Mouse (Mus musculus) adrenal gland, postnatal 4 days (tissue): ENCODE data around the gene Gdf9. TPM values are rescaled to one million over a fixed set of nuclear protein-coding genes. Genes with fewer than 3 reads are reported as not detected.

Experiments
- DNase-seq, 2 experiments: peaks; one replicate each; pipeline ENCODE4 v3.0.0; 2021 to 2022; ENCODE audit warnings: low spot score in 2 of 2, mixed read lengths in 2 of 2
- total RNA-seq, 2 experiments: library from RNA; stranded (reverse); gene quantifications; 2 replicates each; pipeline ENCODE4 v1.2.3; 2021

Gdf9 gene
- total RNA-seq, 2 experiments from 2014 or later: 0.85 to 1.1 TPM

DNA sequence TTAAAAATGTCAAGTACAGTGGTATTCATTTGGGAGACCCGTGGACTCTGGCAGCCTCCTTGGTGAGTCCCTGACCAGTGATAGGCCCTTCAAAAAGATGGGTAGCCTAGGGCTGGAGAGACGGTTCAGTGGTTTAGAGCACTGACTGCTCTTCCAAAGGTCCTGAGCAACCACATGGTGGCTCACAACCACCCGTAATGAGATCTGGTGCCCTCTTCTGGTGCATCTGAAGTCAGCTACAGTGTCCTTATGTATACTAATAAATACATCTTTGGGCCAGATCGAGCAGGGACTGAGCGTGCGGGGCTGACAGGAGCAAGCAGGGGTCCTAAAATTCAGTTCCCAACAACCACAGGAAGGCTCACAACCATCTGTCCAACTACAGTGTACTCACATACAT, 13.0 kb downstream of the Gdf9 start:
- DNase-seq: no peak

- DNase-seq: no peak
These were observed 14.7 kb downstream of the Gdf9 start for GRCm38 (mm10) chr11:53445562-53445961.

- DNase-seq: no peak
These were observed 15.4 kb downstream of the Gdf9 start for GRCm38 (mm10) chr11:53446183-53446582.

GRCm38 (mm10) chr11:53447996-53448395, 17.2 kb downstream of the Gdf9 start:
- DNase-seq: no peak

GRCm38 (mm10) chr11:53448529-53448928, 17.7 kb downstream of the Gdf9 start:
- DNase-seq: no peak

- no peak for DNase-seq
These were observed 19.4 kb downstream of the Gdf9 start for GRCm38 (mm10) chr11:53450070-53450705.

- no peak for DNase-seq
These were observed 20.5 kb downstream of the Gdf9 start for GRCm38 (mm10) chr11:53451361-53451760.

GRCm38 (mm10) chr11:53452396-53452795, 21.6 kb downstream of the Gdf9 start:
- DNase-seq: no peak

DNA sequence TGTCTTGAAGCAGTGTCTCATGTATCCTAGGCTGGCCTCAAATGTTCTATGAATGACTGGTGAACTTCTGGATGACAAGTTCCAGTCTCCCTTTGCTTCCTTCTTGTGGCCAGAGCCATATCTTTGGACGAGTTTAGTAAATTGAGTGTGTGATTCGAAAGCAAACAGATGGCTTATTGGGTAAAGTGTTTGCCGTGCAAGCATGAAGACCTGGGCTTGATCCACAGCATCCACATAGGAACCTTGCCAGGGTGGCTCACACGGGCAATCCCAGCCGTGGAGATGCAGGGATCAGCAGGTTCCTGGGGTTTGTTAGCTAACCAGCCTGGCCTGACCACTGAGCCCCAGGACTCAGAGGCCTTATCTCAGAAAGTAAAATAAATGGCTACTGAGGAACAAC, 22.2 kb downstream of the Gdf9 start:
- DNase-seq: no peak

DNA sequence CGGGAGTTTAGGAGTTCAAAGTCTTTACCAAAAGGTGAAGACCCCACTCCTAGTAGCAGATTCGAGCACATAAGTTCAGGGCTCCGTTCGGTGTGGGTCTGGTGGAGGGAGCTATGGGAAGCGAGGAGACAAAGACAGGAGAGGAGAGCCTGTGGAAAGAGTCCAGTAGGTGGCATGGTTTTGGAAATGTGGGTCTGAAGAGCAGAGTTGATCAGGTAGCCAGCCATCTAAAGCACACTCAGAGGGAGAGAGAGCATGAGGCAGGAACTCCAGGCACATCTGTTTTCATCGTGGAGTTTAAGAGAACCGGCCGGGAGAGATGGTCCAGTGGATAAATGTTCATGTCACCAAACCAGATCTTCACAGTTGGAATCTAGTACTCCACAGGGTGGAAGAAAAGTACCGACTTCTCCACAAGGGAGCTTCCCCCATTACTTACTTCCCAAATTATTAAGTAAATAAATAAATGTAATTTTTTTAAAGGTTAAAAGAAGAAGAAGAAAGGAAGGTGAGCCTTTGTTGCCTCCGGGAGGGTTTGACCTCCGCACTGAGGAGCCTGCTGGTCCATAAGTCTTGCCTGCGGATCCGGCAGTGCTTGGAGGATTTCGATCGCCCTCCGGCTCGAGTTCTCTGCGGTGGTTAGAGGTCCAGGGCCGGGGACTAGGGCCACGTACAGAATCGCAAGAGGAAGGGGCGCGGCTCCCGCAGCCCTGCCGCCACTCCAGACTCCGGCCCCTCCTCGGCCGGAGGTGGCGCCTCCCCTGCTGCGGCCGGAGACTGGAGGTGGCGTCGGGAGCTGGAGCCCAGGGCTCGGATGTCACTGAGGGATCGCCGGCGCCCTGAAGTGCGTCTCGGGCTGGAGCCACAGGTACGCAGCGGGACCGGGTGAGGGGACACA, 25.9 kb downstream of the Gdf9 start, which contains the start of the genes Gm10447 and Shroom1:
Gm10447 (minus strand) TSS at position 637 of the 898 bp plus-strand sequence.
Shroom1 (plus strand) TSS at position 732 of the 898 bp plus-strand sequence.
- peak in 1 of 2 experiments; percentile 32 for DNase-seq

- no peak for DNase-seq
These were observed 26.6 kb downstream of the Gdf9 start for GRCm38 (mm10) chr11:53457372-53457954.

DNA sequence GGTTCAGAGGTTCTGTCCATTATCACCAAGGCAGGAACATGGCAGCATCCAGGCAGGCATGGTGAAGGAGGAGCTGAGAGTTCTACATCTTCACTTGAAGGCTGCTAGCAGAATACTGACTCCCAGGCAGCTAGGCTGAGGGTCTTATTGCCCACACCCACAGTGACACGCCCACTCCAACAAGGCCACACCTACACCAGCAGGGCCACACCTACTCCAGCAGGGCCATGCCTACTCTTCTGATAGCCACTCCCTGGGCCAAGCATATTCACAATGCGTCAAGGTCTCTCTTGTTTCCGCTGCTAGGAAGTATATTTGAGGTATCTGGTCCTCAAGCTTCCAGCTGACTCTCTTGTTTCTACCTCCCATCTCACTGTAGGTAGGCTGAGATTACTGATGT, 28.2 kb downstream of the Gdf9 start:
- DNase-seq: no peak

DNA sequence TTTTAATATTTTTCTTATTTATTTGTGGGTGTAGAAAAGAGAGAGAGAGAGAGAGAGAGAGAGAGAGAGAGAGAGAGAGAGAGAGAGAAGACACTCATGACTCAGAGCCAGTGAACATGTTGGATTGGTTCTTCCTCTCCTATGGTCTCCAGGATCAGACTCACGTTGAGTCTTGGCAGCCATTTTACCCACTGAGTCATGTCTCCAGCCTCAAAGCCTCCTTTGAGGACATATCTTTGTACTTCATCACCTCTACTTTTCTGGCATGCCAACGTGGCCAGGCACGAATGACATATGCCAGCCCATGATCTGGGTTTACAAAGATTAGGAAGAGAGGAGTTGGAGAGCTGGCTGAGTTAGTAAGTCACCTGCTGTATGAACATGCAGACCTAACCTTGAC, 29.4 kb downstream of the Gdf9 start:
- DNase-seq: no peak

GRCm38 (mm10) chr11:53461727-53462126, 30.9 kb downstream of the Gdf9 start:
- no peak for DNase-seq

GRCm38 (mm10) chr11:53463551-53464424, 33.0 kb downstream of the Gdf9 start:
- no peak for DNase-seq

- DNase-seq: peak in 1 of 2 experiments; percentile 44
These were observed 35.6 kb downstream of the Gdf9 start for GRCm38 (mm10) chr11:53466231-53466971.

DNA sequence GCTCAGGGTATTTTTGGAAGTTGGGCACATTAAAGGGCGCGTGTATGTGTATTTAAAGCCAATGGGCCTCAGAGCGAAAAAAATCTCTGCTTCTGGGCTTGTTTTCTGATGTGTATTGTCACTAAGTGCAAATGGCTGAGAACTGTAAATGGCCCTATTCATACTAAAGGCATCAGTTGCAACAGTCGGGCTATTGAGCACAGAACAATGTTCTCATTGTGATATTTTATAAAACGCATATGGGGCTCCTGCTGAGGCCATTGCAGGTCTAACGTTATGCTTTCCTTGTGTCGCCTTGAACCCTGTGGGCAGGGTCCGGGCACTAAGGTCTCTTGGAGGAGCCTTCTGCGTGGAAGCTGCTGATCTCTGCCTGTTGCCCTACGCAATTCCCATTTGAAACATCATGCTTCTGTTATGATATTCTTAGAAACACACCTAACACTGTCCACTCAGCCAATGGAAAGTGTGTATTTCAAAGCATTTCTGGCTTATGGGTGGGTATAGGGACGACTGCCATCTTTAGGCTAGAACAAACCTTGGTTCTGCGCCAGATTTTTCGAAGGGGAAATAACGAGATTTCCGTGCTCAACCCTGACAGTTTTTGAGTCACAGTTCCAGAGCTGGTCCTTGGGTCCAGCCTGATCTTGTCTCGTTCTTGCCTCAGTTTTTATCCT, 38.6 kb downstream of the Gdf9 start:
- no peak for DNase-seq

GRCm38 (mm10) chr11:53469968-53470695, 39.3 kb downstream of the Gdf9 start, which contains the start of gene Gm9837:
Gm9837 (minus strand) TSS chr11:53470479.
- peak; percentile 70 to 75 for DNase-seq

DNA sequence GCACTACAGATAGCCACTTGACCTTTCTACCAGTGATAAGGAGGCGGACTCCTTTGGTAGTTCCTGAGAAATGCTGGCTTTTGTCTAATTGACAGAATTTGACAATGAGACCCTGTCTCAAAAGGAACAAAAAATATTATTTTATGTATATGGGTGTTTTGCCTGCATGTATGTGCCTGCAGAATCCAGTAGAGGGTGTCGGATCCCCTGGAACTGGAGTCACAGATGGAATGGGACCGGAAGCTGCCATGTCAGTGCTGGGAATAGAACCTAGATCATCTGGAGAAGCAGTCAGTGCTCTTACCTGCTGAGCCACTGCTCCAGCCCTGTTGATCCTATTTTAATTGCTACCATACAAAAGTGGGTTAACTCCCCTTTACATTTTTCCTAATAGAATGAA, 41.9 kb downstream of the Gdf9 start:
- DNase-seq: no peak
